Mouse (Mus musculus): ENCODE results near the gene Lhfpl5. TPM values are rescaled to one million over a fixed set of nuclear protein-coding genes. Genes with fewer than 3 reads are reported as not detected.

Gene Lhfpl5
- 16.4 and 16.5 TPM in 2 replicates for polyA plus RNA-seq (2015; fragmentation: Nextera tagmentation; extraction: Ambion mirVana)

GRCm38 (mm10) chr17:28575244-28576125 lies at the start of gene Lhfpl5:
TSS of gene Lhfpl5 (plus strand) at chr17:28575641.
- no peak within 1 kb of the TSS for H3K27ac ChIP-seq (replicated peaks)
- no peaks in the 10 kb centered on the region for H3K9me3 ChIP-seq
- H3K4me1 ChIP-seq (replicated peaks) = peaks cover 12% of the 10 kb centered on the region
- H3K4me2 ChIP-seq = peak within 1 kb of the TSS; percentile 77
- no peaks in the 10 kb centered on the region for H3K27me3 ChIP-seq
- peak within 1 kb of the TSS; percentile 40 for H3K4me3 ChIP-seq
- no peaks in the 10 kb centered on the region for H3K36me3 ChIP-seq
- peak within 1 kb of the TSS; percentile 40 for H3K9ac ChIP-seq
- 15% methylated on average over 48 of the region's 50 CpGs for WGBS
- peak; percentile 78 for ATAC-seq (ENCODE audit: low FRiP score, low read depth)

GRCm38 (mm10) chr17:28527184-28528042 lies 48.0 kb upstream of the Lhfpl5 start:
- peaks cover 14% of the 10 kb centered on the region for H3K4me1 ChIP-seq (replicated peaks)
- ATAC-seq (ENCODE audit: low FRiP score, low read depth) = no peak
- H3K27ac ChIP-seq (replicated peaks) = peak overlapping the region; percentile 22; the same call in 1 of the 2 replicates
- H3K4me2 ChIP-seq = peak overlapping the region; percentile 32
- WGBS = 52% methylated on average over 12 of the region's 12 CpGs
- H3K36me3 ChIP-seq = no peaks in the 10 kb centered on the region
- H3K27me3 ChIP-seq = no peaks in the 10 kb centered on the region
- H3K9ac ChIP-seq = no peak overlapping the region
- H3K4me3 ChIP-seq = no peak overlapping the region; the same call in 1 of the 2 replicates
- H3K9me3 ChIP-seq = no peaks in the 10 kb centered on the region

GRCm38 (mm10) chr17:28528043-28528351 lies 47.4 kb upstream of the Lhfpl5 start:
- ATAC-seq (ENCODE audit: low FRiP score, low read depth) = peak; percentile 57; the same call in 1 of the 2 replicates
- Histone ChIP-seq H3K4me3 (no peak overlapping the region; the same call in 1 of the 2 replicates), H3K9me3 (no peaks in the 10 kb centered on the region), H3K9ac (no peak overlapping the region), H3K4me1 (replicated peaks) (peaks cover 14% of the 10 kb centered on the region), H3K27me3 (no peaks in the 10 kb centered on the region), H3K36me3 (no peaks in the 10 kb centered on the region), H3K27ac (replicated peaks) (peak overlapping the region; percentile 22; the same call in 1 of the 2 replicates), H3K4me2 (peak overlapping the region; percentile 32)
- WGBS = 3% methylated on average over 6 of the region's 6 CpGs

- no peaks in the 10 kb centered on the region for H3K27me3 ChIP-seq
- H3K36me3 ChIP-seq = no peaks in the 10 kb centered on the region
- H3K4me1 ChIP-seq (replicated peaks) = peaks cover 10% of the 10 kb centered on the region
- no peak overlapping the region for H3K4me3 ChIP-seq
- H3K9ac ChIP-seq = no peak overlapping the region
- H3K27ac ChIP-seq (replicated peaks) = no peak overlapping the region
- 65% methylated on average over 4 of the region's 4 CpGs for WGBS
- H3K4me2 ChIP-seq = no peak overlapping the region
- no peaks in the 10 kb centered on the region for H3K9me3 ChIP-seq
- no peak for ATAC-seq (ENCODE audit: low FRiP score, low read depth)
These were observed 46.3 kb upstream of the Lhfpl5 start for GRCm38 (mm10) chr17:28529116-28529515.

GRCm38 (mm10) chr17:28530506-28530905 lies 44.9 kb upstream of the Lhfpl5 start, which contains the start of gene Armc12:
TSS of gene Armc12 (plus strand) at chr17:28530806.
- Histone ChIP-seq H3K36me3 (no peaks in the 10 kb centered on the region), H3K9ac (no peak within 1 kb of the TSS), H3K4me2 (no peak within 1 kb of the TSS), H3K4me1 (replicated peaks) (peaks cover 10% of the 10 kb centered on the region), H3K27ac (replicated peaks) (no peak within 1 kb of the TSS), H3K4me3 (no peak within 1 kb of the TSS), H3K27me3 (no peaks in the 10 kb centered on the region), H3K9me3 (no peaks in the 10 kb centered on the region)
- no peak for ATAC-seq (ENCODE audit: low FRiP score, low read depth)
- 90% methylated on average over 6 of the region's 6 CpGs for WGBS

GRCm38 (mm10) chr17:28531946-28532345 lies 43.5 kb upstream of the Lhfpl5 start:
- no peaks in the 10 kb centered on the region for H3K36me3 ChIP-seq
- no peaks in the 10 kb centered on the region for H3K9me3 ChIP-seq
- H3K4me2 ChIP-seq = no peak overlapping the region
- 13% methylated on average over 18 of the region's 18 CpGs for WGBS
- H3K4me1 ChIP-seq (replicated peaks) = peaks cover 10% of the 10 kb centered on the region
- no peak; the same call in 1 of the 2 replicates for ATAC-seq (ENCODE audit: low FRiP score, low read depth)
- no peak overlapping the region for H3K27ac ChIP-seq (replicated peaks)
- no peak overlapping the region for H3K4me3 ChIP-seq
- no peak overlapping the region for H3K9ac ChIP-seq
- no peaks in the 10 kb centered on the region for H3K27me3 ChIP-seq

GRCm38 (mm10) chr17:28532557-28532956 lies 42.9 kb upstream of the Lhfpl5 start:
- WGBS = 91% methylated on average over 7 of the region's 7 CpGs
- Histone ChIP-seq H3K4me1 (replicated peaks) (peaks cover 7% of the 10 kb centered on the region), H3K9ac (no peak overlapping the region), H3K4me2 (no peak overlapping the region), H3K4me3 (no peak overlapping the region), H3K9me3 (no peaks in the 10 kb centered on the region), H3K27ac (replicated peaks) (no peak overlapping the region), H3K27me3 (no peaks in the 10 kb centered on the region), H3K36me3 (no peaks in the 10 kb centered on the region)
- no peak for ATAC-seq (ENCODE audit: low FRiP score, low read depth)

- Histone ChIP-seq H3K27me3 (no peaks in the 10 kb centered on the region), H3K36me3 (no peaks in the 10 kb centered on the region), H3K4me1 (replicated peaks) (0 out of 2 replicates have a peak, but pooled peaks cover 2% of the 10 kb centered on the region), H3K4me2 (no peak overlapping the region), H3K4me3 (no peak overlapping the region), H3K9me3 (no peaks in the 10 kb centered on the region), H3K9ac (no peak overlapping the region), H3K27ac (replicated peaks) (no peak overlapping the region)
- ATAC-seq (ENCODE audit: low FRiP score, low read depth) = no peak
- WGBS = 87% methylated on average over 13 of the region's 13 CpGs
These were observed 42.1 kb upstream of the Lhfpl5 start for GRCm38 (mm10) chr17:28533327-28533726.

GRCm38 (mm10) chr17:28537881-28538280 lies 37.6 kb upstream of the Lhfpl5 start:
- no peak overlapping the region for H3K9ac ChIP-seq
- no peak for ATAC-seq (ENCODE audit: low FRiP score, low read depth)
- H3K27me3 ChIP-seq = no peaks in the 10 kb centered on the region
- H3K4me2 ChIP-seq = no peak overlapping the region
- 55% methylated on average over 12 of the region's 12 CpGs for WGBS
- no peaks in the 10 kb centered on the region for H3K36me3 ChIP-seq
- no peaks in the 10 kb centered on the region for H3K9me3 ChIP-seq
- H3K4me3 ChIP-seq = no peak overlapping the region
- H3K27ac ChIP-seq (replicated peaks) = no peak overlapping the region
- no peaks in the 10 kb centered on the region for H3K4me1 ChIP-seq (replicated peaks)

- Histone ChIP-seq H3K36me3 (no peaks in the 10 kb centered on the region), H3K4me1 (replicated peaks) (no peaks in the 10 kb centered on the region), H3K4me2 (no peak overlapping the region), H3K9me3 (no peaks in the 10 kb centered on the region), H3K4me3 (no peak overlapping the region), H3K27ac (replicated peaks) (no peak overlapping the region), H3K27me3 (no peaks in the 10 kb centered on the region), H3K9ac (no peak overlapping the region)
- 92% methylated on average over 1 of the region's 1 CpGs for WGBS
- ATAC-seq (ENCODE audit: low FRiP score, low read depth) = no peak
These were observed 28.5 kb upstream of the Lhfpl5 start for GRCm38 (mm10) chr17:28546925-28547324.

- no peaks in the 10 kb centered on the region for H3K9me3 ChIP-seq
- no peaks in the 10 kb centered on the region for H3K36me3 ChIP-seq
- H3K27me3 ChIP-seq = no peaks in the 10 kb centered on the region
- WGBS = 79% methylated on average over 11 of the region's 11 CpGs
- 0 out of 2 replicates have a peak, but pooled peaks cover 3% of the 10 kb centered on the region for H3K4me1 ChIP-seq (replicated peaks)
- H3K4me2 ChIP-seq = no peak overlapping the region
- ATAC-seq (ENCODE audit: low FRiP score, low read depth) = no peak
- H3K4me3 ChIP-seq = no peak overlapping the region
- no peak overlapping the region for H3K9ac ChIP-seq
- H3K27ac ChIP-seq (replicated peaks) = no peak overlapping the region
These were observed 26.9 kb upstream of the Lhfpl5 start for GRCm38 (mm10) chr17:28548550-28548949.

GRCm38 (mm10) chr17:28549111-28549510 lies 26.3 kb upstream of the Lhfpl5 start, which contains the start of gene Clpsl2:
TSS of gene Clpsl2 (plus strand) at chr17:28549411.
- Histone ChIP-seq H3K9ac (no peak within 1 kb of the TSS), H3K4me2 (no peak within 1 kb of the TSS), H3K9me3 (no peaks in the 10 kb centered on the region), H3K4me1 (replicated peaks) (0 out of 2 replicates have a peak, but pooled peaks cover 3% of the 10 kb centered on the region), H3K27me3 (no peaks in the 10 kb centered on the region), H3K27ac (replicated peaks) (no peak within 1 kb of the TSS), H3K36me3 (no peaks in the 10 kb centered on the region), H3K4me3 (no peak within 1 kb of the TSS)
- ATAC-seq (ENCODE audit: low FRiP score, low read depth) = no peak
- 78% methylated on average over 14 of the region's 14 CpGs for WGBS

Data from hindbrain, embryonic 15.5 days (tissue).